Mouse (Mus musculus): ENCODE measurements around the gene Cdc42ep4.

Cdc42ep4 gene

GRCm38 (mm10) chr11:113683627-113683956 is 68.1 kb downstream of the Cdc42ep4 start:
- no peak for DNase-seq (ENCODE audit: low spot score in 2 of 2)

- peak; percentile 18 to 28 for DNase-seq (ENCODE audit: low spot score in 2 of 2)
These were observed 68.6 kb downstream of the Cdc42ep4 start for GRCm38 (mm10) chr11:113682897-113683626.

- DNase-seq (ENCODE audit: low spot score in 2 of 2), result no peak
These were observed 69.7 kb downstream of the Cdc42ep4 start for GRCm38 (mm10) chr11:113681979-113682378.

- no peak for DNase-seq (ENCODE audit: low spot score in 2 of 2)
These were observed 70.7 kb downstream of the Cdc42ep4 start for GRCm38 (mm10) chr11:113680954-113681353.

GRCm38 (mm10) chr11:113678373-113678772 is 73.3 kb downstream of the Cdc42ep4 start:
- DNase-seq (ENCODE audit: low spot score in 2 of 2), result no peak

- no peak for DNase-seq (ENCODE audit: low spot score in 2 of 2)
These were observed 74.3 kb downstream of the Cdc42ep4 start for GRCm38 (mm10) chr11:113677378-113677777.

Measured in natural killer cell, adult 2 months (primary cell).